Mouse (Mus musculus) frontal cortex, postnatal 10 days (tissue): Measurements from ENCODE around the gene G6pd2.

ENCODE experiments used
- DNase-seq, 2 experiments: peaks; one replicate each; pipeline ENCODE4 v3.0.0; 2022; ENCODE audit warnings: low spot score in 2 of 2, mixed read lengths in 1 of 2

Gene G6pd2

DNA sequence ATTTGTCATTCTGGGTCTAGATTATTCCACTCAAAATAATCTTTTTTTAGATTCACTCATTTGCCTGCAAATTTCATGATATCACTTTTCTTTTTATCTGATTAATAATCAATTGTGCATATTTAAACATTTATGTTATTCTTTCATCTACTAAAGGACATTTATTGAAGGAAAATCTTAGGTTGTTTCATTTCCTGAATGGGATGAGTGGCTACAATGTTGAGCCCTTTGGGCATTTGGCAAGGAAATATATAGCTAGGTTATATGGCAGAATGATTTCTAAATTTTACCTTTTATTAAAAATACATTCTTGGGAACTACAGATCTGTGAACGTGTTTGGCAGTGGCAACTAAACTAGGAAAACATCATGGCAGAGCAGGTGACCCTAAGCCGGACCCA, at the start of gene G6pd2:
G6pd2 (plus strand) TSS at position 301 of the 400 bp plus-strand sequence.
- DNase-seq: no peak

DNA sequence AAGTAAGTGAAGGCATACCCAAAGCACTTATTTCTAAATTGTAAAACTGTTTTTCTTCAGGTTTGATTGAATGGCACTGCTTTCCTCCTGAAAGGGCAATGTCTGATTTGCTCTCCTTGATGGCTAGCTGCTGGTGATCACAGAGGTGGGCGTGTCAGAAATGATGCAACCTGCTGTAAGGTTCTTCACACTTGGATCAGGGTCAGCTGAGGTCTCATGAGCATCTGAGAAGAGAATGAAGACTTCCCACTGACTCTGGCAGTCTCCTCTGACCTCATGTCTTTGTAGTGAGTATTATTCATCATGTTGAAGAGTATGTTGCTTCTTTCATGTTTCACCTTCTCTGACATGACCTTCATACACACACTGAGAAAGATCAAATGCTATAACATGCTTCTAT, 44.4 kb upstream of the G6pd2 start:
- DNase-seq: no peak

GRCm38 (mm10) chr5:61832935-61833551, 24.4 kb downstream of the G6pd2 start:
- no peak for DNase-seq

- no peak for DNase-seq
Observed at GRCm38 (mm10) chr5:61843891-61844290, 35.3 kb downstream of the G6pd2 start.
